9 mouse cellular contexts compared by ENCODE assay signal in the genomic region with DNA sequence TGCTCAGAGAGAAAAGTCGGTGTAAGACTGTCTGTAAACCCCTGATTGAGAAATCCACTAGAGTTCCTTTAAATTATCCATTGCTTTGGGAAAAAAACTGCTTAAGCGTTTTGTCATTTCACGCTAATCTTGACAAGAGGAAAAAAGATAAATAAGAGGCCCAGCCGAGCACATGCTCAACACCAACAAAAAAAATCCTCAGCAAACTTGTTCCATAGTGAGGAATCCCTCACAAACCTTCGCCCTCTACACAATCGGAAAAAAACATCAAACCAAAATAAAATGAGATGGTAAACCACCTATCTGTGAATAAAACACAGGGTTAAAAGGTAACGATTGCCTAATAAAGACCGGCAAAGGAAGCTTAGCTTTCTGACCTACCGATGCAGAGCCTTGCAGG. TPM values are rescaled to one million over a fixed set of nuclear protein-coding genes. Genes with fewer than 3 reads are reported as not detected.
DNase-seq lines count a peak whose midpoint lies in the region; ATAC-seq and TF ChIP-seq lines count a peak whose summit lies in the region.
"Had no signal": no experiment of that assay in that cellular context is flagged by ENCODE, and none has a peak within 500 bp of the region (broad histone marks: within the 10 kb centered on the region; RNA-seq: fewer than 3 reads in every experiment).

No protein-coding gene starts in this region.

- H3K27me3 ChIP-seq in embryonic facial prominence, embryonic 10.5 days (replicated peaks; ENCODE audit: low read depth, poor library complexity, severe bottlenecking): no peaks in the 10 kb centered on the region
- H3K27me3 ChIP-seq in intestine, embryonic 14.5 days (replicated peaks; ENCODE audit: control insufficient read depth, insufficient read depth, low read length): no peaks in the 10 kb centered on the region
- no peaks in the 10 kb centered on the region for H3K27me3 ChIP-seq in myocyte (ENCODE audit: control insufficient read depth, insufficient read depth, insufficient read length)

- no peak for ATAC-seq in intestine, embryonic 14.5 days (replicated peaks; ENCODE audit: low FRiP score, low TSS enrichment, low read depth)

- peak overlapping the region; percentile 81 for H3K4me2 ChIP-seq in intestine, embryonic 14.5 days (ENCODE audit: low read length)
- H3K4me2 ChIP-seq in myocyte (ENCODE audit: low read depth): peak overlapping the region; percentile 86

- no peak for TF ChIP-seq POLR2A in myocyte (IDR thresholded peaks at IDR 0.05; ENCODE audit: insufficient read length, low read depth)

- no peak for TF ChIP-seq CTCF in layer of hippocampus, adult 2 months (conservative IDR thresholded peaks at IDR 0.05)

- no peak overlapping the region for H3K27ac ChIP-seq in layer of hippocampus, adult 2 months
- peak overlapping the region; percentile 96 for H3K27ac ChIP-seq in embryonic facial prominence, embryonic 10.5 days (replicated peaks)
- no peak overlapping the region for H3K27ac ChIP-seq in intestine, embryonic 14.5 days (ENCODE audit: low read depth)

- peaks cover 57% of the 10 kb centered on the region for H3K79me2 ChIP-seq in myocyte (ENCODE audit: control insufficient read depth, insufficient read depth)

- peak overlapping the region; percentile 65 for H3K9ac ChIP-seq in intestine, embryonic 14.5 days (ENCODE audit: low read length)

- H3K4me3 ChIP-seq in layer of hippocampus, adult 2 months: peak overlapping the region; percentile 84
- H3K4me3 ChIP-seq in embryonic facial prominence, embryonic 10.5 days: peak overlapping the region; percentile 88
- peak overlapping the region; percentile 87 for H3K4me3 ChIP-seq in intestine, embryonic 14.5 days (ENCODE audit: low read depth, low read length)
- H3K4me3 ChIP-seq in myocyte: peak overlapping the region; percentile 90

- H3K4me1 ChIP-seq in embryonic facial prominence, embryonic 10.5 days: peaks cover 17% of the 10 kb centered on the region
- H3K4me1 ChIP-seq in intestine, embryonic 14.5 days (replicated peaks; ENCODE audit: control insufficient read depth, insufficient read depth, low read length): peaks cover 9% of the 10 kb centered on the region

- DNase-seq in layer of hippocampus, adult 2 months (ENCODE audit: low spot score in 2 of 2): no peak
- DNase-seq in layer of hippocampus, adult 18-20 months (ENCODE audit: low spot score in 2 of 2): no peak
- no peak for DNase-seq in embryonic facial prominence, embryonic 10.5 days (ENCODE audit: low spot score)
- no peak for DNase-seq in intestine, embryonic 14.5 days (ENCODE audit: low spot score)
- DNase-seq in left cerebral cortex, postnatal 25 days (ENCODE audit: low spot score in 2 of 2): no peak
- no peak for DNase-seq in cerebellum, adult 8-10 months
- no peak for DNase-seq in gastrocnemius, adult 18-20 months (ENCODE audit: low spot score)
- DNase-seq: kidney, postnatal 25 days had no signal

- peaks cover 31% of the 10 kb centered on the region for H3K36me3 ChIP-seq in embryonic facial prominence, embryonic 10.5 days (replicated peaks)
- peaks cover 29% of the 10 kb centered on the region for H3K36me3 ChIP-seq in intestine, embryonic 14.5 days (ENCODE audit: control insufficient read depth, insufficient read depth, low read length)
- H3K36me3 ChIP-seq in myocyte (ENCODE audit: control insufficient read depth, insufficient read depth): peaks cover 18% of the 10 kb centered on the region

- WGBS in embryonic facial prominence, embryonic 10.5 days: 32% methylated on average over 9 of the region's 9 CpGs
- WGBS in intestine, embryonic 14.5 days: 12% methylated on average over 9 of the region's 9 CpGs

- H3ac ChIP-seq in myocyte (ENCODE audit: control insufficient read depth, insufficient read length): peak overlapping the region; percentile 88

- intact Hi-C loops in left cerebral cortex, postnatal 25 days (cut with DNase I): loop anchor here (5.0 kb wide), 2 partner anchors 38 to 112 kb away; a partner anchor contains a TSS

- H3K9me3 ChIP-seq in embryonic facial prominence, embryonic 10.5 days: no peaks in the 10 kb centered on the region
- no peaks in the 10 kb centered on the region for H3K9me3 ChIP-seq in intestine, embryonic 14.5 days (ENCODE audit: control insufficient read depth, low read length)

TF ChIP-seq in myocyte, 11 proteins besides CTCF, POLR2A, EP300 and RAD21:
- no peak for TF ChIP-seq MAX (IDR thresholded peaks at IDR 0.05; ENCODE audit: low read depth)

RNA-seq across cellular contexts. Expression of a gene that starts 1.1 kb away (rescaled TPM):
- 10 to 100 TPM; 70.0 to 71.6 TPM for total RNA-seq in layer of hippocampus, adult 2 months (2021)
- total RNA-seq in layer of hippocampus, adult 18-20 months (2021): 10 to 100 TPM; 71.1 to 72.8 TPM
- 58.3 and 59.8 TPM in 2 replicates for polyA plus RNA-seq in embryonic facial prominence, embryonic 10.5 days (2016; fragmentation: Nextera tagmentation; extraction: Ambion mirVana)
- 48.1 and 59.2 TPM in 2 replicates for polyA plus RNA-seq in intestine, embryonic 14.5 days (2014; fragmentation: Nextera tagmentation; extraction: Ambion mirVana)
- 78.6 TPM for polyA plus RNA-seq in myocyte (2012; fragmentation: generic; extraction: Trizol)
- total RNA-seq in left cerebral cortex, postnatal 25 days (2021): 10 to 100 TPM; 58.5 to 69.1 TPM
- 10 to 100 TPM; 23.9 to 27.7 TPM for total RNA-seq in gastrocnemius, adult 18-20 months (2021)

RNA-seq across cellular contexts. Expression of a gene that starts 16.4 kb away (rescaled TPM):
- total RNA-seq in layer of hippocampus, adult 2 months (2021): under 1 TPM in 1 of 2 experiments, not detected in 1; 0.54 TPM
- total RNA-seq in layer of hippocampus, adult 18-20 months (2021): under 1 TPM; 0.23 to 0.84 TPM
- 0.23 and 0.67 TPM in 2 replicates for polyA plus RNA-seq in embryonic facial prominence, embryonic 10.5 days (2016; fragmentation: Nextera tagmentation; extraction: Ambion mirVana)
- polyA plus RNA-seq in intestine, embryonic 14.5 days (2014; fragmentation: Nextera tagmentation; extraction: Ambion mirVana): 0.27 and 0.68 TPM in 2 replicates
- polyA plus RNA-seq in myocyte (2012; fragmentation: generic; extraction: Trizol): not detected
- total RNA-seq in left cerebral cortex, postnatal 25 days (2021): under 1 TPM; 0.11 to 0.32 TPM
- total RNA-seq in gastrocnemius, adult 18-20 months (2021): not detected

RNA-seq across cellular contexts. Expression of a gene that starts 38.4 kb away (rescaled TPM):
- 10 to 100 TPM; 49.3 to 55.6 TPM for total RNA-seq in layer of hippocampus, adult 2 months (2021)
- 10 to 100 TPM; 52.9 to 56.9 TPM for total RNA-seq in layer of hippocampus, adult 18-20 months (2021)
- polyA plus RNA-seq in embryonic facial prominence, embryonic 10.5 days (2016; fragmentation: Nextera tagmentation; extraction: Ambion mirVana): 29.8 and 30.1 TPM in 2 replicates
- polyA plus RNA-seq in intestine, embryonic 14.5 days (2014; fragmentation: Nextera tagmentation; extraction: Ambion mirVana): 34.8 and 40.3 TPM in 2 replicates
- polyA plus RNA-seq in myocyte (2012; fragmentation: generic; extraction: Trizol): 9.0 TPM
- total RNA-seq in left cerebral cortex, postnatal 25 days (2021): 10 to 100 TPM; 46.1 to 49.4 TPM
- 10 to 100 TPM in 1 of 2 experiments, 1 to 10 TPM in 1; 9.0 to 10.2 TPM for total RNA-seq in gastrocnemius, adult 18-20 months (2021)

Comparison
In these comparisons a context has a peak if more than half of its experiments do, and no peak if none do; other contexts are left out.
1. RNA of a gene that starts 38.4 kb away (total RNA-seq): 52.9 to 56.9 TPM in layer of hippocampus, adult 18-20 months, 49.3 to 55.6 TPM in layer of hippocampus, adult 2 months and 46.1 to 49.4 TPM in left cerebral cortex, postnatal 25 days; 9.0 to 10.2 TPM in gastrocnemius, adult 18-20 months; every median in the first group is over 4 times any median in the second.
2. Peak in every context shown above with its lines, with median percentiles within 50 percentile points of each other: H3K4me3 ChIP-seq.